Mouse (Mus musculus) retina, embryonic 14.5 days (tissue): ENCODE data around the gene Cd82.

Source experiments
- DNase-seq: peaks from one replicate; pipeline ENCODE4 v3.0.0-alpha.2; 2015; ENCODE audit warnings: low spot score

The Cd82 gene

GRCm38 (mm10) chr2:93445237-93445651 is 17.7 kb downstream of the Cd82 start:
- DNase-seq: no peak

- no peak for DNase-seq
Observed at GRCm38 (mm10) chr2:93444280-93444679, 18.7 kb downstream of the Cd82 start.

DNA sequence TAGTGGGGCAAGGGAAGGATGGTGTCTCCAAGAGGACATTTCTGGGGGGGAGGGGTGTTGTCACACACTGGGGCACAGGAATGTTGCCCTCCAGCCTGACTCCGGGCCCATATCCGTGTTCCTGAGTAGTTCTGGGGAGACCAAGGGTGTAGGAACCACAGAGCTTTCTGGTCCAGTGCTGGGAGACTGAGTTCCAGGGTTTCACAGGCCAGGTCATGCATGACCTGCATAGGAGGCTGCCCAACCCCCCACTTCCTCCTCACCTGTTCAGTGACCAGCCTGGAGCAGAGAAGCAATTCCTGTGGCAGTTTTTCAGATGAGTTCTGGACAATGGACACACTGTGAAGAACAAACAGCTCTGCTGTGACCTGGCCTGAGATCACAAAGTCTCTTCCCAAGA is 19.8 kb downstream of the Cd82 start:
- DNase-seq: no peak

DNA sequence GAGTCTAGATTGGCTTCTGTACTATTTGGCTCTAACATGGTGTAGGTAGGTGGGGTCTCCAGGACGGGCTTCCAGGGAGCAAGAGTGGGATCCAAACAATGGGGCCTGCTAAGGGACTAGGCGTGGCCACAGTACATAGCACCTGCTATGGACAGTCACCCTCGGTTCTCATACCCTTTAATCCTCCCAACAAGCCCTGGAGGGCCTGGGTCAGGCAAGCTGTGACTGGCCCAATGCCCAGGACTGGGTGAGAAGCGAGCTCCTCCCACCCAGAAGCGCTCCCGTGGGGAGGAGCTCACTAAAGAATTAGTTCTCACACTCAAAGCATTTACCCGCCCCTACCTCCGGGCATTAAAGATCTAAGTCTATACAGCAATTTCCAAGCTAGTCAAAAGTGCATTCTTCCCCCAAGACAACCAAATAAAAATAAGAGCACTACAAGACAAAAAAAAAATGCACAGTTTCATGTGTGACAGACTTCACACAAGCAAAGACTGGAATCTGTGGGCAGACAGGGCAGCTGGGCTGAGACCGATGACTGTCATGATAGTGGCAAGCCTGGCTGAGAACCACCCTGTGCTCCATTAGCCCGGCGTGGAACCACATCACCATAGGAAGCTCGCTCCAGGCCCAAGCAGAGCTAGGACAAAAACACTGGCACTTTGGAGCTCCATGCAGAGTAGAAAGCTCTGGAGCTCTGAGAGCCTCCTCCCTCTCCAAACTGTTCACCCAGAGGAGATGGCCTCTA is 23.0 kb downstream of the Cd82 start:
- DNase-seq: no peak

GRCm38 (mm10) chr2:93439352-93439771 is 23.6 kb downstream of the Cd82 start:
- DNase-seq: no peak

DNA sequence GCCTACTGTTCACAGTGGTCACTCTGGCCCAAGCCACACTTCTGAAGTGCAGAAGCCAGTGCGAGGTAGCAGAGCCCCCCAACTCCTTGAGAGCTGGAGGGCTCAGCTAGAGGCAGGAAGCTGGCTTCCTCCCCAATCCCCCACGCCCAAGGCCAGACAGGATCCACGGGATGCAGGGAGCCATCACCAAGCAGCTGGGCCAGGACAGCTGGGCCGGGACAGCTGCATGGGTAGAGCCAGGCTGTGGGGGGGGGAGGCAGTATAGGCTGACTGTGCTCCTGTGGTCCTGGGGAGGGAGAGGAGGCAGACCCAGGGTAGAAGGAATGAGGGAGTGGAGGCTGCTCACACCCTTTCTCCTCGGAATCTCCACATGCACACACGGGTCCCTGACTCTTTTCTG is 24.6 kb downstream of the Cd82 start:
- DNase-seq: no peak

GRCm38 (mm10) chr2:93435577-93435976 is 27.4 kb downstream of the Cd82 start:
- DNase-seq: no peak

DNA sequence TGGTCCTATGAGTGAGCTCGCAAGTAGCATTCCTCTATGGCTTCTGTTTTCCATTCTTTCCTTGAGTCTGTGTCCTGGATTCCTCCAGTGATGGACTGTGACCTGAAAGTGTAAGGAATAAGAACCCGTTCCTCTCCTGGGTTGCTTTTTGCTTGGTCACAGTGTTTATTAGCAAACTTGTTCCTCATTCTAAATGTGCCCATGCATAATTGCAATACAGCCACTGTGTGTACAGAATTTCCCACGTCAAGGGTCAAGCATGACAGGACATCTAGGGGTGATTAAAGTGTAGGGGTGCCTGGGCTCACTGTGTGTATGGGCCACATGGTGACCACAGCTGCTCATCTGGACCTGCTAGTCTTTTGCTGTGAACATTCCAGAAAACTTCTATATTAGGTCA is 28.0 kb downstream of the Cd82 start:
- DNase-seq: no peak

GRCm38 (mm10) chr2:93433543-93433942 is 29.4 kb downstream of the Cd82 start:
- DNase-seq: no peak

DNA sequence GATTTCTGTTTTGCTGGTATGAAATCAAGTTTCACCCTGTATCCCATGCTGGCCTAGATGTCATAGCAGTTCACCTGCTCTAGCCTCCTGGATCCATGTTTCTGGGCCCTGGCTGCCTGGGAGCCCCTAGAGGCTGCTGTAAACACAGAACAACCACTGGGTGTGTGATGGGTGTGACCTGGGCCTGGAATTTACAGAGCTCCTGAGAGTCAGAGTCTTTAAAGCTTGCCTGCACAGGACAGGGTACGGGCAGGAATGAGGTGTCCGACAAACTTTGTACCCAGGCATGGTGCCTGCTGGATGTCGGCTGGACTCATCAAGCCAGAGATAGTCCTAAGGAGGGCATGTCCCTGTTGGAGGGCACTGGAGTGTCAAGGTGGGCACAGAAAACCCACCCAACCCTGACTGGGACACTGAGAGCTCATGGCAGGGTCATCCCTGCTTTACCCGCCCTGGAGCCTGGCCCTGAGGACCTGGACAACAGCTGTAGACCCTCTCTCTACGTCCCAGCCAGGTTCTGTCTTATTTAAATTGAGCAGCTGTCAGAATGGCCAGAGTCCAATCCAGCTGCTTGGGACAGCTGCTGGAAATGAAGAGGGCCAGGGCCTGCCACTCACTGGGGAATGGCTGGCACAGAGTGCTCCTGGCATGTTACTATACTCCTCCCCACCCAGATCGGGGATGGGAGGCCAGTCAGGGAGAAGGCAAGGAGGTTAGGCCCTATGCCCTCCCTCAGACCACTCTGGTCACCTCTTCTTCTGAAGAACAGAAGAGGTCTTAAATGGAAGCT is 30.1 kb downstream of the Cd82 start:
- no peak for DNase-seq

DNA sequence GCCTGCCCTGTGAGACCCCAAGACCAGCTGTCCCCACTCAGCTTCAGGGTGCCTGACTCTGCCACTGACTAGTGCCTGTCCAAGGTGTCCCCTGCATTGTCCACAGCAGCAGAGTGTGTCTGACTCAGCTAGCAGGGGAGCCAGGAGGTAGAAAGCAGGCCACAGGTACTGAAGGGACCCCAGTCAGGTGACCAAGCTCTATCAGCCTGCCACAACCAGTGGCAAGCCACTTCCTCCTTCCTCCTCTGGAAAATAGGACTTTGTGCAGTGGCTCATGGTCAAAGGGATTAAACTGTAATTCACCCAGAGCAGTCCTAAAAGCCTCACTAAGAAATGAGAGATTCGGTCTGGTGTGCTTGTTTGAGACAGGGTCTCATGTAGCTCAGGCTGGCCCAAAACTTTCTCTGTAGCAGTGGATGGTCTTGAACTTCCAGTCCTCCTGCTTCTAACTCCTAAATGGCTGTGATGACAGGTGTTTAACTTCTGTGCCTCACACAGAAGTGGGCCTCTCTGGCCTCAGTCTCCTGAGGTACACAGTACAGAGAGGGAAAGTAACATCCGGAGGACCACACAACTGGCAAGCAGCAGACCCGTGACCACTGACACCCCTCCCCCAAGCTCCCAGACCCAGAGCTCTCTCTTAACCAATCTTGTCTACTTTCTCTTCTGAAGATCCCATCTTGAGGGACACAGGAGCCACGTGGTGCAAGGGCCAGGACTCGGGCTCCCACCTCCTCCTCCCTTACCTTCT is 31.2 kb downstream of the Cd82 start:
- DNase-seq: no peak

DNA sequence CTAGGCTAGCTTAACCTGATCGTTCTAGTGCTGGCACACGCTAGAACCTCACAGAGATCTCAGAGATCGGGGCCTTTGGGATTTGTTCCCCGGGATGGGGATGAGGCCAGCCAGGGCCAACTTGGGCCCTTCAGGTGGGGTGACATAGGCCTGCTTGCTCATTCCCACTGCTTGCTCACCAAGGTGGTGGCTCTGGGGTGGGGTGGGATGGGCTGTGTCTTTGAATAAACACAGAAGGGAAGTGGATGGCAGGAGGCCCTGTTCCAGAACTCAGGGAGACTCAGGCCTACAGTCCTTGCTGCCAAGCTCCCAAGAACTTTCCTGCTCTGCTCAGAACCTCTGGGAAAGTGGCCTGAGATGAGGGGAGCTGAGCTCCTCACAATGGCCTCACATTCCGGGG is 31.9 kb downstream of the Cd82 start:
- no peak for DNase-seq

DNA sequence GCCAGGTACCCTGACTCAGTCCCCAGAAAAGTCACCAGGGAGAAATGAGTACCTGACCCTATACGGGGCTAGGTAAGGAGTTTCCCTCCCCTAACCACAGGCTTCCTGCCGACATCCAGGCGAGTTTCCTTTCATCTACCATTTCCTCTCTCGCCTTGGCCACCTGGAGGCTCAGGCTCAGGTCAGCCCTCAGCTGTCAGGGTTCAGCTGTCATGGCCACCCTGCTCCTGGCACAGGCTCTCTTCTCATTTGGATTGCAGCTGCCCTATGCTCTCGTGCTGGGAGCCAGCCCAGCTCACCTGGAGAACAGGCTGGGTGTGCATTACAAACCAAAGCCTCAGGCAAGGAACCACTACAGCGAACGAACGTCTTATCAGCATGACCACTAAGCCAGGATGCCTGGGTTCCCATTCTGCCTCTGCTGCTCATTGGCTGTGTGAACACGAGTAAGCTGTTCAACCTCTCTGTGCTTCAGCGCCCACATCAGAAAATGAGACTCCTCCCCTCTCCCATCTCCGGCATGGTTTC is 34.9 kb downstream of the Cd82 start:
- no peak for DNase-seq

GRCm38 (mm10) chr2:93427000-93427715 is 35.8 kb downstream of the Cd82 start:
- DNase-seq: no peak

DNA sequence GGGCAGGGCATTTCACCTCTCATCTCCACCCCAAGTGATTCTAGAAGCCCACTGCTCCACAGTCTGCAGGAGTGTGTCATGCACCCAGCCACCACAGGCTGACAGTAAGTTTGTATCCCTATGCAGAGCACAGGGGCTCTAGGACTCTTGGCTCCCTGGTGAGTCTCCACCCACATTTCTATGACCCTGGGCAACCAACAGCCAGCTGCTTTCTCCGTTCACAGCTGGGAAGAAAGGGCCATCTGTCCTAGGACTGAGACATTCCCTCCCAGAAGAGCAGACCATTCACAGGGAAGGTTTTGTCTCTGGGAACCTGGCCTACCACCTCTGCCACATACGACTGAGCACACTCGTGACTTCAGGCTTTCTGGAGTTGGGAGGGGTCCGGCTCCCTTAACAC is 37.1 kb downstream of the Cd82 start:
- DNase-seq: no peak

- DNase-seq: no peak
Observed at GRCm38 (mm10) chr2:93424307-93424984, 38.5 kb downstream of the Cd82 start.

DNA sequence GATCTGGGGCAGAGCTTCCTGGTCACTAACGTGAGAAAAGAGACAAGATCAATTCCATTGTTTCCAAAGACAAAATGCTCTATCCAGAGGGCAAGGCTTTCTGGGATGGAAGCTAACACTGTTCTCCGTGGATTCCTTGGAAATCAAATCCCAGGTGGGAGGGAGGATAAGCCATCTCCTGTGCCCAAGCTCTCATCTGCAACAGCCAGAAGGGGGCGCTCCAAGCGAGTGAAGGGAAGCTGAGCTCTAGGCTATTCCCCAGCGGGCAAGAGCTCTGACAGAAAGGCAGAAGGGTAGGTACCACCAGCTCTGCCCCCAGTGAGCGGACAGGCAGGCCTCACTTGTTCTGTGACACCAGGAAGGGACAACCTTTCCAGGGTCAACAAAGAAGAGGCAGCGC is 41.6 kb downstream of the Cd82 start:
- peak; percentile 85 for DNase-seq

DNA sequence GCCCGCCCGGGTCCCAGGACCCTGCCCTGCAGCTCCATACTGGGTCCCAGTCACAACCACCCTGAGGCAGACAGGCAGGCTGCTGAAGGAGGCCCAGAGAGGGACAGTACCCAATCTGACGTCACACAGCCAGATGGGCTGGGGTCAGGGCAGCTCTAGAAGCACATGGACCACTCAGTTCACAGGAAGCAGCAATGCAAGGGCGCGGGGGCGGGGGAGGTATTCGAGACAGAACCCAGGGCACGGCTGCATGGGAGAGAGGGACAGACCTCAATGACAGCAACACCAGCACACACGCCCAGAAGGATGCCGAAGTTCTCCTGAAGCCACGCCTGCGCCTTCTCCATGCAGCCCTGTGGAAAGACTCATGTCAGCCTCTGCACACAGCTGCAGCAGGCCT is 43.0 kb downstream of the Cd82 start:
- no peak for DNase-seq

DNA sequence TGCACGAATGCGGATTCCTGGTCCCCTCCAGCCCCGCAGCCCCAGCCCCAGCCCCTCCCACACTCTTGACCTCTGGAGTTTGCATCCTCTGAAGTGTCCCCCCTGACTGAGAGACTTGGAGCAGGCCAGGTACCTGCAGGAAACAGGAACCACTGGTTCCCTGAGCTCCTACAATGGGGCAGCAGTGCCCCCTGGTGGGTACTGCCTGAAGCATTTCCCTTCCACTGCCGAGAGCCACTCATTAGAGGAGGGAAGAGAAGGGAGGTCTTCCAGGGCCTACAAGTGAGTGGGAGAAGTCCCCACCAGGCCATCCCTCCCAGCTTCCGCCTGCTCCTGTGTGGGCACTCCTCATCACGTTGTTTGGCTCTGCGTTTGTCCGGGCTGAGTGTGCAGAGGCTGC is 44.5 kb downstream of the Cd82 start:
- peak; percentile 92 for DNase-seq

DNA sequence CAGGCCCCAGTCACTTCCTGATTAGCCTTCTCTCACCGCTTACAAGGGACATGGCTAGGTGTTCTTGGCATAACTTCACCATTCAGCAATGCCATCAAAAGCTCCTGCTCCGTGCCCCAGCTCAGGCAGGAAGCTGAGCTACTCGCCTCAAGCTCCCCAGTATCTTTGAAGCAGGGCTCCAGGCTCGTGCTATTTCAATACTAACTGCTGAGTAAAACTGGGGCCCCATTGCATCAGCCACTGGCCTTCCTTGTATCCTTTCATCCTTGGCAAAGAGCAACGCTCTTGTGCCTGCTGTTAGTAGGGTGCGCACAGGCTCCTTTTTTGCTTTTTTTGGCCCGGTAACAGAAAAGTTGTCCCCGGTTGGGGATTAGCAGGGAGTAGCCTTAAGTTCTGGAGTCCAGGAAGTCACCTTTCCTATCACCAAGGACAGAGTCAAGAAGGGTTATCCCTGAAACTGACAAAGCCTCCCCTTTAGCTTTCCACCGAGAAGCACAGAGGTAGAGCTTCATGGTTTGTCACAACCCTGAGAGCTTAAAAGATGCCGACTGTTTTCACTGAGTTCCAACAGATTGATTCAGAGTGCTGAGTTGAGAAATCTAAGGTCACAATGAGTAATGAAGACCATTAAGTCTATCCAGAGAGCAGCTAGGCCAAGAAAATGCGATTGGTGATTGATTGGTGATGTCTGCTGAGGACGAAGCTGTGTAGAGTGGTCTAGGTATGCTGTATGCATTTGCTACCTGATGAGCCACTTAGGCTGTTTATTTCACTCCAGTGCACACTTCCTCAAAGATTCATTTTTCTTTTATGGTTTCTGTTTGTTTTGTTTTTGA is 45.8 kb downstream of the Cd82 start:
- no peak for DNase-seq
